Mouse (Mus musculus) inflammation-experienced regulatory T-cells (primary cell): ENCODE results near the gene Klk12. TPM values are rescaled to one million over a fixed set of nuclear protein-coding genes. Genes with fewer than 3 reads are reported as not detected.

Experiments used
- polyA plus RNA-seq, 2 experiments: library from polyadenylated mRNA; unstranded; fragments of 100-300 nt; shearing (Covaris generic); gene quantifications; one replicate each; pipeline ENCODE4 v1.2.1; 2017

Gene Klk12
- under 1 TPM in 1 of 2 experiments, not detected in 1; 0.19 TPM for polyA plus RNA-seq

DNA sequence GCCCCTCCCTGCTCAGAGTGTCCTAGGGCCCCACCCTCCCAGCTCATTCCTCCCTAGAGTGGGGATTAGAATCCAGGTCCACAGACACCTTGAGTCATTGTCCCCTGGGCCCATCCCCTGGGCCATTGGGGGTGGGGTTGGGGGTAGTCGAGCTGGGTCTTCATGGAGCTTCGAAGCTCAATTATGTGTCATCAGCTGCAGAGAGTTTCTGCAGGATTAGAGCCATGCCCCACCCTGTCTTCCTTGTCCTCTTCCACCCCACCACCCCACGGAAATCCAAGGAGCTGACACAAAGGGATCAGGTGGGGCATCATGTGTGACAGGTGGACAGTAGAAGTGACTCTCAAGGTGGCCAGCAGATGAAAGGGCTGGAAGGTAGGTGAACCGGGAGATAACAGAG is at the start of gene Klk12:
Gene Klk12, plus strand, starts transcription at position 301 of the 400 bp plus-strand sequence.

GRCm38 (mm10) chr7:43774364-43774763 is 5.7 kb downstream of the Klk12 start, which contains the start of gene Klk11:
Klk11 (plus strand) TSS chr7:43774604.

DNA sequence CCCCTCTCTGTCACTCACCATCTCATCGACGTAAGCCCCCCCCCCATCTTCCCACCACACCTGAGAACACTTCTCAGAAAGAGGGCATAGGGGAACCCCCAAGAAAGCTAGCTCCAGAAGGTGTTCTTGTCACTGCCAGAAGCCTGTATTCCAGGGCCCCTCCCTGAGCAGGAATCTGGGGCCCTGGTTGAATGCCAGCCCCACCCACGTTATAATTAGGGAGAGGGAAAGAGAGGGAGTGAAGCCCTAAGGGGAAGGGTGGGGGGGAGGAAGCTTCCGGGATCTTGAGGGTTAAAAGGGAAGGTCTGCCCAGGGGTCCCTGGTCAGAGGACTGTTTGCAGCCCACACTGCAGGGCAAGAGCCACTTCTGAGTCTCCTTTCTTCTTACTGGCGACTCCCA is 12.0 kb downstream of the Klk12 start, which contains the start of gene Klk10:
Gene Klk10, plus strand, starts transcription at position 290 of the 400 bp plus-strand sequence.

GRCm38 (mm10) chr7:43791591-43791990 is 22.9 kb downstream of the Klk12 start, which contains the start of gene Klk9:
Klk9 (plus strand) TSS chr7:43791891.

DNA sequence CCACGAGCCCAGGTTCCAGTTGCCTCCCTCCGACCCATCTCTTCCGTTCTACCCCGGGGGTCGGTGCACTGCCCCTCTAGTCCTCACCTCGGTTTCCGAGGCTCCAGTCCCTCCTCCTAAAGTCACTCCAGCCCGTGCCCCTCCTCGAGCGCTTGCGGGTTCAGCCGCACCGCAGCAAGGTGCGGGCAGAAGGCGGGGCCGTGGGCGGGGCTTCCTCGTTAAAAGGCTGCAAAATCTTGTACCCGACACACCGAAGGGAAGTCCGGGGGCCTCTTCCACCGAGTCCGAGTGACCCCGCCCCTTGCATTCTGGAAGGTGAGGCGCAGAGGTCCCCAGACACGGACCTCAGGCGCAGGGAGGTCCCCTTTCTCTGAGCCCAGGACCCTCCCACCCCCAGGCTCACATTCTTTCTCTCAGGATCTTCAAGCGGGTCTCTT is 28.7 kb downstream of the Klk12 start, which contains the start of gene Klk8:
Gene Klk8, plus strand, starts transcription at position 245 of the 437 bp plus-strand sequence.

GRCm38 (mm10) chr7:43810994-43811393 is 42.3 kb downstream of the Klk12 start, which contains the start of gene Klk7:
Klk7 (plus strand) TSS chr7:43811294.

Other genes with a start within 250 kb of the Klk12 start
- under 1 TPM in 1 of 2 experiments, not detected in 1; 0.10 TPM for gene Cd33, start 224.5 kb upstream of the Klk12 start, polyA plus RNA-seq
- gene Zfp658, start 206.6 kb upstream of the Klk12 start, polyA plus RNA-seq, result 1 to 10 TPM; 4.8 to 7.8 TPM
- 10 to 100 TPM in 1 of 2 experiments, 1 to 10 TPM in 1; 7.4 to 11.1 TPM for gene Zfp719, start 189.3 kb upstream of the Klk12 start, polyA plus RNA-seq
- gene Zfp819, start 161.7 kb upstream of the Klk12 start, polyA plus RNA-seq, result not detected
- under 1 TPM in 1 of 2 experiments, not detected in 1; 0.18 TPM for gene Ceacam18, start 134.2 kb upstream of the Klk12 start, polyA plus RNA-seq
- under 1 TPM in 1 of 2 experiments, not detected in 1; 0.20 TPM for gene Siglece, start 108.7 kb upstream of the Klk12 start, polyA plus RNA-seq
- gene Ctu1, start 96.9 kb upstream of the Klk12 start, polyA plus RNA-seq, result 10 to 100 TPM in 1 of 2 experiments, 1 to 10 TPM in 1; 8.3 to 10.0 TPM
- under 1 TPM in 1 of 2 experiments, not detected in 1; 0.22 TPM for gene Klk14, start 78.5 kb upstream of the Klk12 start, polyA plus RNA-seq
- gene Klk13, start 56.3 kb upstream of the Klk12 start, polyA plus RNA-seq, result under 1 TPM in 1 of 2 experiments, not detected in 1; 0.26 TPM
- gene Klk11, start 5.7 kb downstream of the Klk12 start, polyA plus RNA-seq, result under 1 TPM; 0.28 to 0.97 TPM
- gene Klk10, start 12.1 kb downstream of the Klk12 start, polyA plus RNA-seq, result under 1 TPM; 0.11 to 0.21 TPM
- gene Klk9, start 23.0 kb downstream of the Klk12 start, polyA plus RNA-seq, result 1 to 10 TPM in 1 of 2 experiments, under 1 TPM in 1; 0.92 to 1.5 TPM
- 100 to 1,000 TPM; 112 to 189 TPM for gene Klk8, start 28.7 kb downstream of the Klk12 start, polyA plus RNA-seq
- under 1 TPM; 0.11 to 0.64 TPM for gene Klk7, start 42.4 kb downstream of the Klk12 start, polyA plus RNA-seq
- gene Klk6, start 55.6 kb downstream of the Klk12 start, polyA plus RNA-seq, result under 1 TPM; 0.18 to 0.43 TPM
- under 1 TPM in 1 of 2 experiments, not detected in 1; 0.31 TPM for gene Klk5, start 73.1 kb downstream of the Klk12 start, polyA plus RNA-seq
- not detected for gene Klk4, start 112.3 kb downstream of the Klk12 start, polyA plus RNA-seq
- under 1 TPM in 1 of 2 experiments, not detected in 1; 0.69 TPM for gene Klk15, start 164.8 kb downstream of the Klk12 start, polyA plus RNA-seq
- gene Klk1b8, start 181.8 kb downstream of the Klk12 start, polyA plus RNA-seq, result 1 to 10 TPM in 1 of 2 experiments, not detected in 1; 1.9 TPM
- gene Klk1b1, start 197.9 kb downstream of the Klk12 start, polyA plus RNA-seq, result not detected
- gene Klk1b9, start 207.2 kb downstream of the Klk12 start, polyA plus RNA-seq, result not detected
- not detected for gene Klk1b11, start 227.0 kb downstream of the Klk12 start, polyA plus RNA-seq
- under 1 TPM in 1 of 2 experiments, not detected in 1; 0.22 TPM for gene Klk1b26, start 243.3 kb downstream of the Klk12 start, polyA plus RNA-seq